Mouse (Mus musculus): ENCODE data around the gene Figla.
"Not testable (repeated sequence)": the region's sequence is repeated elsewhere in the genome, so short reads cannot be mapped to it uniquely, and the experiment has no call there.

Gene Figla

DNA sequence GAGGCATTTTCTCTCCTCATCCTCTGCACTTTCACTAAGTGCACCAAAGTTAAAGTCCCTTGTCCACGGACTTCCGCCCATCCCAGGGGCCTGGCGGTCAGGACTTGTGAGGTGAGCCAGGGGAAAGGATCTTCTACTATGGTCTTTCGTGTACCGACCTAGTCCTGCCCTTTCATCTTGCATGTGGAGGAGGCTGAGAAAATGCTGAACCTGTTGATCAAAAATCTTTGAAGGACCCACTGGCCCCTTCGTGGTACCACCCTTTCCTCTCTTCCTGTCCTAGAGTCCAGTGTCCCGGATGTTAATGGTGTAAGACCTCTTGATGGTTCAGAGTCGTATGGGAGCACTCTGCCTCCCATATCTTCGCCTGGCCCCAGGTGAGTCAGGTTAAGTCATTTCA is at the start of gene Figla:
TSS of gene Figla (plus strand) at position 301 of the 400 bp plus-strand sequence.
- DNase-seq (ENCODE audit: low spot score), result no peak

DNA sequence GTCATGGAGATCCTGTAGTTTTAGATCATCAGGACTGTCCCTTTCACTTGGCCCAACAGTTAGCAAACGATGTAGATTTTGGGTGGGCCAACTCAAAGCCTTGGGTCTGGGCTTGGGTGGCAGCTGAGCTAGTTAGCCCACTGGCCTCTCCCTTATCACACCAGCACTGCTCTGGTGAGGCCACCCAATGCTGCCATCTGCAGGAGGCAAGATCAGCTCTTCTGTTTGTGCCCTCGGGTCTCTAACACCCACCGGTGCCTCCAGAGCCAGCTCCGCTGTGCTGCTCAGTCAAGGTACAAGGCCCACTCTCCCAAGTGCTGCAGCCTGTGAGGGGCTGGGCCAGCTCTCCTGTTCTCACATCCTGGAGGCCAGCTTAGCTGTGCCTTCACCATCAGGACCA is 49.3 kb upstream of the Figla start:
- DNase-seq (ENCODE audit: low spot score), result no peak

DNA sequence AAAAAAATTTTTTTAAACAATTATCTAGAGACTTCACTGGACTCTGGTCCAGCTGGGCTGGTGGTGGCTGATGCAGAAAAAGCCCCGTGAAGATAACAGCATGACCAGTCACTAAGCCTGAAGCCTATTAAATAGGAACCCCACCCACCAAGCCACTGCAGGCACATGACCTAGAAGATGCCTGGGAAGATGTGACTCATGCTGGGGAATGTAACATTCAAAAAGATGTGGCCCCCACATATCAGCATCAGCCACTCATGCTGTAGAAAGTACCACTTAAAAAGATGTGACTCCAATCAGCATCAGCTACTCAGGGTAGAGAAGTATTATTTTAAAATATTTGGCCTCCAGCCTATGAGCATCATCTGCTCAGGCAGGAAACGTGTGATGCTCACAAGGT is 46.1 kb upstream of the Figla start:
- DNase-seq (ENCODE audit: low spot score), result no peak

DNA sequence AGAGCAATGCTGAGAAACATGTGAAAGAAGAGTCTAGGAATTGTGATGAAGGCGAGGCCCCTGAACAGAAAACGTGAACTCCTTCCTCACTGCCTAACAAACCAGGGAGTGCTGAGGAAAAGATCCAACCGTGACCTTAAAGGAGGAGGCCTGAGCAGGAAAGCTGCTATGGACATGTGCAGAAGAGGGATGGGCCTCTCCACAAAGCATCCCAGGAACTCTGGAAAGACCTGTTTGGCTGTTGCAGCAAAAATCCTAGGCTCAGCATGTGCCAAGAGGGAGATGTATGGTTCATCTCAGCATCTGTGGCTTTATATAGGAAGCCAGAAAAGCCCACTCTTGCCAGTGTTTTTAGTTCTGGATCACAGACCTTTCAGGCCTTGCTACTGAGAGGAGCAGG is 43.3 kb upstream of the Figla start:
- no peak for DNase-seq (ENCODE audit: low spot score)

DNA sequence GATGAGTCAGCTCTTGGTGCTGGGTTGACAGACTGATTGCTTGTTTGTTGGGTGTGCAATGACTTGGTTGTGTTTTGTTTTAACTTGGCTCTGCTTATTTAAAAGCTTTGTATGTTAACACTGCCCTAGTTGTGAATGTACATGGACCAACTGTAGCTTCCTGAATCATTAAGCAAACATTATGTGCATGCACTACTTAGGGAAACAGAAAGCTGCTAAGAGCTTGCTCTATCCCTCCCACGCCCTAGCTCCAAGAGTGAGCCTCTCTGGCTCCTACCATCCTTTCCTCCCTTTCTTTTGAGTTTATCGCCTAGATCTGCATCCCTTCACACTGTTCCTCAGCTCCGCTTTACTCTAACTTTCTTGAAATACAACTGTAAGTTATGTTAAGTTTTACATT is 42.6 kb upstream of the Figla start:
- DNase-seq (ENCODE audit: low spot score), result no peak

DNA sequence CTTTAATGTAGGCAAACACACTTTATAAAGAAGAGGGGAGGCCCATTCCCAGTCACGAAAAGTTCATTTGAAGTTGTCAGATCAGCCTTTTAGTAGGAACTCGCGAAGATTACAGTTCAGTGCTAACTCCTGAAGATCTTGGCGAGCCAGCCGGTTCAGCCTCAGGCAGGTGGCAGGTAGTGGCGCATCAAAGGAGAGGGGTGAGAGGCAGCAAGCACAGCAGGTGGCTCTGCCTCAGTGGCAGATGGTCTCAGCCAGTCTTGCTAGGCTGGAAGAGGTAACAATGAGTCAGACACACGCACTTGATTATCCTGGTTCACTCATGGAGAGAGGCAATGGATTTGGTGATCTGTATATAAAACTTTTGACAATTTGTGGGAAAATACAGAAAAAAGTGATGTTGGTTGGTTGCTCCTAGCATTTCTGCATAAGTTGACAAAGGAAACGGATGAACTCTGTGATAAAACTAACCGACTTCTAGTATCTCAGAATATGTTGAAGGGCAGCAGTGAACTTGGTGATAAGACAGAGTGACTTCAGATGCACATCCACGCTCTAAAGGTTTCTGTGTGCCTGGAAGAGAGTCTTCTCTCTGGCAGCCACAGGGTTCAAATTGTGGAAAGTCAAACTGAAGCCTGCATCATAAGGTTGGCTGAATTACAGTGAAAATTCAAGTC is 40.9 kb upstream of the Figla start:
- DNase-seq (ENCODE audit: low spot score), result no peak

DNA sequence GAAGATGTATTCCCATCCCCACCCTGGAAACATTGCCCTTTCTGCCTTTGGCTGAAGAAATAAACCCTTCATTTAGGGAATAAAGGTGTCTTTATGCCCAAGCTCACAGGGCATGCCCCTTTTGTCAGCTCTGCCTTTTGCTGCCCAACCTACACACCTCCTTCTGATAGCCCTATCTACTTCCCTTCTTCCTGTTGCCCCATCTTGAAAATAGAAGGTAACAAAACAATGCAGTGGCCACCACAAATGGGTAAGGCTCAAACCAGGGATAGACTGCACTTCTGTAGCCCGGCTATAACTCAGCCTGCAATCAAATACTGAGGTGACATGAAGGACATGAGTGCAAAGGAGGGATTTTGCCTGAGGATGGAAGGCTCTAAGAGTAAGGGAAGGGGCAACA is 40.2 kb upstream of the Figla start:
- no peak for DNase-seq (ENCODE audit: low spot score)

DNA sequence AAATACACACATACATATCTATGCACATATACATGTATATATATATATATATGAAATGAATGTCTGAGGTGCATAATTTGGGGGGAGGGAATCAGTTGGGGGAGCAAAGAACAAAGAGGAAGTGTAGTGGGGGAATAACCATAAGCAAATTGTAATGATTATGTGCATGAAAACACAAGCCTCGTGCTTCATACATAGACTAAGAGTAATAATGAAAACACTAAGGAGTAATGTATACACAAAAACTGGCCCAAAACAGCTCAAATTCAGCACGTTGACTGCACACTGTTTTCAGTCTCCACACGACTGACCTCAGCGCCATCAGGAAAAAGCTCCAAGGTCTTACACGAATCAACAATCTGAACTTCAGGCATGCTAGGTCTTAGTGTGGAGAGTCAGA is 39.7 kb upstream of the Figla start:
- DNase-seq (ENCODE audit: low spot score), result no peak

DNA sequence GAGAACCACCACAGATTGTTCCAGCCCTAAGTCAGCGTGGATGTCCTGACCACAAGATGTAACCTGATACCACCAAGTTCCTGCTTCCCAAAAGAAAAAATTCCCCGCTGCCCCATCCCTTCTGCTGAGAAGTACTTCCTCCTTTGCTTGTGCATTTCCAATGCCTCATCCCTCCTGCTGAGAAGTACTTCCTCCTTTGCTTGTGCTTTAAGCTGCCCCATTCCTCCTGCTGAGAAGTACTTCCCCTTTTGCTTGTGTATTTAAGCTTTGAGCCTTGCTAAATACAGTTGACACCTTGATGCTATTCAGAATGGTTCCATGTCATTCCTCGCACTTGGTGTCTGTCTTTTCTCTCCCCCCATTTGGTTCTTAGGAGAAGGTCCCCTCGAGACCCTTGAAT is 37.2 kb upstream of the Figla start:
- not testable (repeated sequence) for DNase-seq (ENCODE audit: low spot score)

DNA sequence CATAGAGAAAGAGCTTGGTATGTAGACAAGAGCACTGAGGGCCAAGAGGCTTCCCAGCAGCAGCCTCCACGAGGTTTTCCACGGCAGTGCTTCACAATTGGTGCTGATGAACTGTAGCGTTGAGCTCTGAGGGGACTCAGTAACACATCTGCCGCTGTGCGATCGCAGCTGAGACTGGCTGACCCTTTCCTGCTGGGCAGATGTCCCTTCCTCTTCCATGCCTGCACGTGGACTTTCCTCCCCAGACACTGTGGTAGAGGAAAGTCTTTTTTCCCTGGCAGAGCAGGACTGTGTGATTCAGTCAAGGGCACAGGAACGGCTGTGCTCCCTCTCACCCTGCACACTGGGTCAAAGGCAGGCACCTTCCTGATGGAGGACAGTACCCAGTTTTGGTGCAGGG is 31.6 kb upstream of the Figla start:
- DNase-seq (ENCODE audit: low spot score), result no peak

DNA sequence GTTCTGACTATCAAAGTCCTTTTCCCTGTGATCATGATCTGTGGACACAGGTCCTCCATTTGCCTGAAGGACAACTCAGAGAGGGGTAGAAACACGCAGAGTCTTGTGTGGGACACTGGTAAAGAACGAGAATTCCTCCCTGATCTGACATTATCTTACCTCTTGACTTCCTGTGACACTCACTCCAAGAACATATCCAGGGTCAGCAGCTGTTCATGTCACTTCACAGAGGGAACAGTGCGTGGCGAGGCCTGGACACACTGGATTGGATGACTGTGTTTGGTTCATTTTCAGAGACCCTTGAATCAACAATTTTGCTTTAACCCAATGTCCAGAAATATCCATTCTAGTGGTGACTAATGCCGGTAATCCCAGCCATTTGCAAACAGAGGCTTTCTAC is 26.4 kb upstream of the Figla start:
- DNase-seq (ENCODE audit: low spot score), result not testable (repeated sequence)

DNA sequence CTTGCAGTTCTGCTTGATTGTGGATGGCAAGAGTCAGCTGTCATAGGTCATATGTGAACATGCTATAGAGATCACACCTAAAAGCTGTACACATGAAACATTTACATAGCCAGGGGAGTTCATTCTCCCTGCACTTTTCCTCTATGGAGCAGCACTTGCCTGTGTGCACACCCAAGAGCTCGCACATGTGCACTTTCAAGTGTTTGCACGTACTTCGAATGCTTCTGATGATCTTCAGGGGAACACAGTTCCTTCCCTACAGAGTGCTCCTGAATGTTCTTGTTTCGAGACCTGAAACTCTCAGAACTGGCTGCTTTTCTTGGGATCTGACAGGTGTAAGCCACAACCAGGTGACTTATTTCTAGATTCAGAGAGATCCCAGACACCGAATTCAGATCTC is 25.2 kb upstream of the Figla start:
- DNase-seq (ENCODE audit: low spot score), result not testable (repeated sequence)

DNA sequence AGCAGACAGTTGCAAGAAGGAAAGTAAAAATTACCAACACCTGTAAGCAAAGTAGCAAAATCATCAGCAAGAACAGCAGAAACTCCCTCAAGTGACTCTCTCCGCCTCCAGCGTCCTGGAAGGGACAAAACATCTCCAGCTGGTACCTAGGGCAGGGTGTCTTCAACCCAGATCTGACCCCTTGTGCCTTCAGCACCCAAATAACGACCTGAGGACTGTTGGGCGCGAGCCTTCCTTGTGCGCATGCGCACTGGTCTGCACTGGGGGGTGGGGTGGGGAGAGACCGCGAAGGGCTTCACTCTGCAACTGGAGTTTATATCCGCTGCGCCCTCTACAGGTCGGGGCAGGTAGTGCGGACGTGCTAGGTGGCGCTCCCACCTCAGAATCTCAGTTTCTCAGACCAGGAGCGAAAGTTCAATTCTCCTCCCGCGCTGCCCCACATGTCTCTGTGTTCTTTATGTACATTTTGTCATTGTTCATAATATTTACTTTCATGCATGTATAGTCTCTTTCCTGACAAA is 12.5 kb upstream of the Figla start:
- DNase-seq (ENCODE audit: low spot score), result no peak

DNA sequence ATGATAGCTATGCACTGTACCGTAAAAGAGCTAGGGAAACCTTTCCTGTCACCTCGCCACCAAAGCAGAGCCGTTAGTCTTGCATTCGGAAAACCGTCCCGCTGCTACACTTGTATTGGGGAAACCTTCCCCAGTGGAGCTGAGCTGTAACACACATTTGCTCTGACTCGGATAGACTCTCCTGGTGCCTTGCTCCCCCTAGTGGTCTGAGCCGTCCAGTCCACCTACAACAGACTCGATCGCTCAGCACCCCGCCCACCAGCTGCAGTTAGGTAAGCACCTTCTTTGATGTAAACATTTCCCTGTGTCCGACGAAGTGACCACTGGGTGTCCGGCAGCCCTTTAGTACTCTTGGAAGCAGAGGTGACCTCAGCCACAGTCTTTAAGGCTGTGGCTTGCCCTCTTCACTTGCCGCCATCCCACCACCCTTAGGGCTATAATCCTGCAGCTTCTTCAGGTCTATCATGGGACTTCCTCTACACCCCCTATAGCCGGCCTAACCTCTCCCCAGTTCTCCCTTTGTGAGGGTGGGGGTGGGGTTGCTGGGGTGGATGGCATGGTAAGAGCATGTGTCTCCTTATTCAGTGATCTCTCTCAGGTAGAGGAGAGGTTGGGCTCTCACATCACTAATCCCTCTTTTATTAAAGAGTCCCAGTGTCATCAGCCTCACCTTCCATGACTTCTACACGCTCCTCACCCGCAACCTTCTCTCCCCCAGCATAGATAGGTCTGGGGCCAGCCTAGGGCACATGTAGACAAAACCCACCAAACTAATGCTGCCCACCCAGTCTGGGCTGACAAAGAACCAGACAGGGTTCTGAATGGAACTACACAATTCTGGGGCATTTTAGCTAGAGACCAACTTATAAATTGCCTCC is 11.5 kb upstream of the Figla start:
- peak; percentile 81 for DNase-seq (ENCODE audit: low spot score)

DNA sequence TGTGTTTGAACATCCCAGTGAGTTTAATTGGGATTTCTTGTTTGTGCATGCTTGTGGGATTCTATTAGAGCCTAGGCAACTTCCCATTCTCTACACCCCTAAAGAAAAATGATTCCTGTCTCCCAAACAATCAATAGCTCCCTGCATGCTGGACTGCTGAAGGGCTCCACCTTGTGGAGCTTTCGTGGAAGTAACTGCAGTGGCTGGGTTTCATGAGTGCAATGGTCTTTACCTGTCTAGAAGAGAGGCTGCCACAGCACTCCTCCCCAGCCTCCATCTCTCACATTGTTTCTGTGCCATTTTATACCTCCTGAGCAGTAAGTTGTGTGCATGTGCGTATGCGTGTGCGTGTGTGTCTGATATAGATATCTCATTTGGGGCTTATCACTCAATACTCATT is 6.0 kb upstream of the Figla start:
- DNase-seq (ENCODE audit: low spot score), result peak; percentile 57

DNA sequence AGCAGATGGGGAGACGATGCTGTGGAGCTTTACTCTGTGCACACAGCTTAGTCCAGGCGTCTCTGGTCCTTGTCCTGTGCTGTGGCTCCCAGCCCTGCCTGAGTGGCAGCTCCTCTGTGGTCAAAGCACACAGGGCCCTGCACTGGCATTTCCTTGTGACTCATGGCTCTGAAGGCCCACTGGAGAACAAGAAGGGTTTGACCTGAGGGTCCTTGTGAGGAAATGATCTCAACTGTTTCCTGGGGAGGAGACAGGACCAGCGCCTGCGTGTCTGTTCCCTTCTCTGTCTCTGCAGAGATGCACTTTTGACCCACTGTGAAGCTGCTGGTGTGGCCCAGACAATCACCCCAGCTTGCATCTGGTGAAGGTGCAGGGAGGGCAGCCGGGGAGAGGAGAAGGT is 1.2 kb upstream of the Figla start:
- DNase-seq (ENCODE audit: low spot score), result not testable (repeated sequence)

DNA sequence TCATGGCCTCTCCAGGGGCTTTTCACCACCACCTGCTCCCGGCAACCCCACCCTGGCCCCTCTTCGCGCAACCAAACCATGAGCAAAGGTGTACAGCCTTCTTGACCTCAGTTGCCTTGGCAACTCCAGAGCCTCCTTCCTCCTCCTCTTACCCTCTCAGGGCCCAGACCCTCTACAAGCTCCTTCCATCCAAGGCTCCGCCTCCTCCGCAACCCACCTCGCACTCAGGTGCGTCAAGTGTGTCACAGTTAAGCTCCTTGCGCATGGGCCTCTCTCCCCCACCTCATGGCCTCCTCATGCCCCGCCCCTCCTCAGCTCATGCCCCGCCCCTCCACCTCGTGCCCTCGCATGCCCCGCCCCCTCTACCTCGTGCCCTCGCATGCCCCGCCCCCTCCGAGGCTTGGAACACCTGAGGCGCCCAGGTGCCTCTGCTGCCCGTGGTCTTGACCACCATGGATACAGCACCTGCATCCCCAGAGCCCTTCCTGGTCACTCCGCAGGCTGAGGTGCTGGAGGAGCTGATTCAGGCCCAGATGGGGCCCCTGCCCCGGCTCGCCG is 901 bp downstream of the Figla start:
- DNase-seq (ENCODE audit: low spot score), result no peak

DNA sequence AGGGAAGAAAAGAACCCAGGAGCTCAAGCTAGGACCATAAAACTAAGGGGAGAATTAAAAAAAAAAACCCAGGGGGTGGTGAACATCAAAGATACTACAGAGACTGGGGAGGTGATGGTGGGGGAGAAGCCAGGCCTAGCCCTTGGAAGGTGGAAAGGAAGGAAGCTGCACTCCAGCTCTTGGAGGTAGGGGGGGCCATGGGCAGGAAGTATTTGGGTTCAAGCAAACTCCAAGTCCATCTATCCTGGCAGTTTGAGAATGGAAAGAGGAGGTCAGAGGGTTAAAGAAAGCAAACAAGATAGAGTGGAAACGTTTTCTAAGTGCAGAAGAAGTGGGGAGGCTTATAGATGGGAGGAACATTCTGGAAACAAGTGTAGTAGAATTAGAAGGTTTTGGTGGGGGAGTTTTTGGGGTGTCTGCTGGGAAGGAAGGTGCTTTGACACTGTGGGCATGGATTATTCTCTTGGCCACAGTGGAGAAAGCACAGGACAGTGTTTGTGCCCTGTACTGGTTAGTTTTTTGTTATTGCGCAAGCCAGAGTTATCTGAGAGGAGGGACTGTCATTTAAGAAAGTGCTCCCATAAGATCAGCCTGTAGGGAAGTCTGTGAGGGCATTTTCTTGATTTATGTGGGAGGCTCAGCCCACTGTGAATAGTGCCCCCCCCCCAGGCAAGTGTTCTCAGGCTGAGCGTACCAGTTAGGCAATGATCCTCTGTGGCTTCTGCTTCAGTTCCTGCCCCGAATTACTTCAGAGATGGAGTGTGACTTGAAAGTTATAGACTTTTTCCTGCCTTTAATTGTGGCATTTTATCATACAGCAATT is 3.7 kb downstream of the Figla start:
- DNase-seq (ENCODE audit: low spot score), result no peak

DNA sequence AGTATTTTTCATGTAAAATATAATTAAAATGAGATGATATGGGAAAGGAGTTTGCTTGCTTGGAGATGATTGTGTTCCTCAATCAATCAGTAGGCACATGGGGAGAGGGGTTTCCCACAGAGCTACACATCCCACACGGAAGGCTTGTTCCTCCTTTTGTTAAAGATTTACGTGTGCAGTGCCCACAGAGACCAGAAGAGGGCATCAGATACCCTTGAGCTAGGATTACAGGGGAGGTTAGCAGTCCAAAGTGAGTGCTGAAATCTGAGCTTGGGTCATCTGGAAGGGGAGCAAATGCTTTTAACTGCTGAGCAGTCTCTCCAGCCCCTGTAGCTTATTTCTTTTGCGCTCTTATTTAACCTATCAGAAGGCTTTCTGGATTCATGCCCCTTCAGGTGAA is 5.0 kb downstream of the Figla start:
- no peak for DNase-seq (ENCODE audit: low spot score)

DNA sequence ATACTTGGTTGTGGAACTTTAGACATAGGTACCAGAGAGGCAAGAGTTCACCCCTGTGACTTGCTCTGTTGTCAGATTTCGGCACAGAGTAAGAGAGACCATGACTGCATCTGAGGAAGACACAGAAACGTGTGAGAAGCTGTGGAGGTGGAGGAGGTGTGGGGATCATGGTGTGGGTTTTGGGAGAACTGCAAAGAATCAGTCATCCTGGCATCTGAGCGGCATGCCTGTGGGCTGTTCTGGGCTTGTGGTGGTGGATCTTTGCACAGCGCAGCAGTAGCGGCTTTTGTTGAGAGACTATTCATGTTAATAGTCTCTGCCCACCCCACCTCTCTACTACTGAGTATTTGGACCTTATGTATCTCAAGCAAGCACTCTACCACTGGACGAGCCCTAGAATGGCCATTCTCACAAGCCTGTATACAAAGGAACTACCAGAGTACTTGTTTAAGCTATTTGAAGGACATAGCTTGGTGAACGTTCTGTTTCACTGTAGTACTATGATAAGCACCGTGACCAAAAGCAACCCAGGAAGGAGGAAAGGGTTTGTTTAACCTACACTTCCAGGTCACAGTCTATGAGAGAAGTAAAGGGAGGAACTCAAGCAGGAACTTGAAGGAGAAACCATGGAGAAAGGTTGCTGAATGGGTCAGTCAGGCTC is 10.8 kb downstream of the Figla start:
- no peak for DNase-seq (ENCODE audit: low spot score)

DNA sequence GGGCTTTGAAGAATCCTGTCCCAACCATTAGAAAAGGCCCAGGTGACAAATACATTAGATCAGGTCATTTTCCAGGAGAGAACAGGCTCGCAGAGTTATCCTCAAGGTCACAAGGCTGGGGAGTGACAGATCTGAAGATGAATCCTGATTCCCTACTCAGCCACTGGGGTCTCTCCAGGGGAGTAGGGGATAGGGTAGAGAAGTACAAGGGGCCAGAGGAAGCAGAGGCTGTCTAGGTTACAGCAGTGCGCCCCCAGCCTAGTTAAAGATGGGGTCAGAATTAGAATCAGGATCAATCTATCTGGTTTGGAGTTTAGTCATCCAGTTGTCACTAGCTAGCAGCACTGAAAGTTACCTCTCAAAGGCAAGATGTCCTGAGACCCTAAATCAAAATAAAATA is 12.2 kb downstream of the Figla start:
- no peak for DNase-seq (ENCODE audit: low spot score)
